16 mouse cellular contexts compared by ENCODE assay signal in genomic region chr11:56148956-56149355, GRCm38 (mm10).
DNase-seq lines count a peak whose midpoint lies in the region; ATAC-seq and TF ChIP-seq lines count a peak whose summit lies in the region.
"Had no signal": no experiment of that assay in that cellular context is flagged by ENCODE, and none has a peak within 500 bp of the region (broad histone marks: within the 10 kb centered on the region; RNA-seq: fewer than 3 reads in every experiment).

No protein-coding gene starts in this region.

- dilution Hi-C loops in CH12.LX (cut with MboI; ENCODE audit: extremely low pct_ligation_motif_present, extremely low pct_unique_long_range_greater_than_20kb, low sequenced_read_pairs), result no loop called here

- no peak overlapping the region for H3K4me3 ChIP-seq in forebrain, embryonic 13.5 days
- H3K4me3 ChIP-seq in forebrain, embryonic 12.5 days (replicated peaks), result no peak overlapping the region
- H3K4me3 ChIP-seq in hindbrain, postnatal 0 days (ENCODE audit: low read length), result no peak overlapping the region
- H3K4me3 ChIP-seq in hindbrain, embryonic 10.5 days, result no peak overlapping the region
- no peak overlapping the region for H3K4me3 ChIP-seq in limb, embryonic 14.5 days (replicated peaks; ENCODE audit: low read length)
- H3K4me3 ChIP-seq in limb, embryonic 10.5 days, result no peak overlapping the region
- no peak overlapping the region for H3K4me3 ChIP-seq in CH12.LX (replicated peaks in 1 of 3; ENCODE audit: low read depth in 2 of 3, low read length in 2 of 3, poor library complexity in 1 of 3)
- H3K4me3 ChIP-seq: embryonic facial prominence, embryonic 13.5 days; liver, embryonic 12.5 days had no signal

- H3K4me1 ChIP-seq in forebrain, embryonic 13.5 days, result peaks cover 11% of the 10 kb centered on the region
- H3K4me1 ChIP-seq in forebrain, embryonic 12.5 days, result peaks cover 7% of the 10 kb centered on the region
- H3K4me1 ChIP-seq in hindbrain, postnatal 0 days (ENCODE audit: insufficient read depth, low read length), result no peaks in the 10 kb centered on the region
- peaks cover 7% of the 10 kb centered on the region for H3K4me1 ChIP-seq in hindbrain, embryonic 10.5 days (replicated peaks)
- no peaks in the 10 kb centered on the region for H3K4me1 ChIP-seq in limb, embryonic 14.5 days (ENCODE audit: control insufficient read depth, insufficient read depth, low read length)
- peaks cover 5% of the 10 kb centered on the region; the same call in 1 of the 2 replicates for H3K4me1 ChIP-seq in limb, embryonic 10.5 days
- H3K4me1 ChIP-seq in CH12.LX (ENCODE audit: control insufficient read depth in 1 of 2, insufficient read depth in 2 of 2), result no peaks in the 10 kb centered on the region
- H3K4me1 ChIP-seq: liver, embryonic 12.5 days had no signal

- TF ChIP-seq RAD21 in CH12.LX (IDR thresholded peaks at IDR 0.05; ENCODE audit: low read depth, low read length), result peak; percentile 11

- peak; percentile 67 for DNase-seq in hindbrain, postnatal 0 days (ENCODE audit: low spot score)
- DNase-seq in hindbrain, embryonic 10.5 days (ENCODE audit: low spot score), result no peak
- DNase-seq in limb, embryonic 14.5 days (ENCODE audit: low spot score), result peak; percentile 9
- no peak for DNase-seq in limb, embryonic 10.5 days (ENCODE audit: low spot score)
- DNase-seq in CH12.LX (ENCODE audit: extremely low read depth), result no peak
- DNase-seq: cerebellum, adult 8-10 months; heart, adult 18-20 months; kidney, adult 9 months; right cerebral cortex, postnatal 4 days; thymus, postnatal 4 days had no signal

- H3K27ac ChIP-seq in forebrain, embryonic 13.5 days, result no peak overlapping the region
- no peak overlapping the region for H3K27ac ChIP-seq in forebrain, embryonic 12.5 days
- no peak overlapping the region for H3K27ac ChIP-seq in hindbrain, postnatal 0 days
- H3K27ac ChIP-seq in hindbrain, embryonic 10.5 days, result no peak overlapping the region
- no peak overlapping the region for H3K27ac ChIP-seq in limb, embryonic 14.5 days (replicated peaks; ENCODE audit: low read depth, low read length)
- H3K27ac ChIP-seq in limb, embryonic 10.5 days, result no peak overlapping the region
- H3K27ac ChIP-seq in CH12.LX (ENCODE audit: insufficient read depth, low read depth), result no peak overlapping the region
- H3K27ac ChIP-seq: embryonic facial prominence, embryonic 13.5 days; liver, embryonic 12.5 days; macrophage had no signal

- no peak for TF ChIP-seq EP300 in CH12.LX (IDR thresholded peaks at IDR 0.05; ENCODE audit: low read length)

- 74% methylated on average over 1 of the region's 1 CpGs for WGBS in forebrain, embryonic 13.5 days
- 85% methylated on average over 1 of the region's 1 CpGs for WGBS in forebrain, embryonic 12.5 days
- WGBS in hindbrain, postnatal 0 days, result 87% methylated on average over 1 of the region's 1 CpGs
- WGBS in hindbrain, embryonic 10.5 days, result 87% methylated on average over 1 of the region's 1 CpGs
- WGBS in limb, embryonic 14.5 days, result 65% methylated on average over 1 of the region's 1 CpGs
- 65% methylated on average over 1 of the region's 1 CpGs for WGBS in limb, embryonic 10.5 days

- no peak overlapping the region for H3K9ac ChIP-seq in forebrain, embryonic 13.5 days
- no peak overlapping the region for H3K9ac ChIP-seq in forebrain, embryonic 12.5 days
- H3K9ac ChIP-seq in hindbrain, postnatal 0 days (replicated peaks; ENCODE audit: low read length), result no peak overlapping the region
- H3K9ac ChIP-seq in limb, embryonic 14.5 days (ENCODE audit: low read depth, low read length, severe bottlenecking), result no peak overlapping the region
- H3K9ac ChIP-seq in CH12.LX (ENCODE audit: insufficient read depth, low read depth), result no peak overlapping the region
- H3K9ac ChIP-seq: embryonic facial prominence, embryonic 13.5 days; liver, embryonic 12.5 days had no signal

- no peak overlapping the region for H3K4me2 ChIP-seq in forebrain, embryonic 13.5 days
- no peak overlapping the region for H3K4me2 ChIP-seq in forebrain, embryonic 12.5 days
- no peak overlapping the region for H3K4me2 ChIP-seq in hindbrain, postnatal 0 days (ENCODE audit: low read depth, low read length)
- no peak overlapping the region for H3K4me2 ChIP-seq in limb, embryonic 14.5 days (replicated peaks; ENCODE audit: low read depth, low read length, severe bottlenecking)
- no peak overlapping the region for H3K4me2 ChIP-seq in CH12.LX (ENCODE audit: insufficient read depth, low read depth, poor library complexity, severe bottlenecking)
- H3K4me2 ChIP-seq: embryonic facial prominence, embryonic 13.5 days; liver, embryonic 12.5 days had no signal

- TF ChIP-seq CTCF in hindbrain, postnatal 0 days (IDR thresholded peaks at IDR 0.05; ENCODE audit: low read depth), result peak; percentile 68
- peak in 1 of 2 experiments; percentile 20; a peak in 1 of 4 replicates for TF ChIP-seq CTCF in CH12.LX (conservative IDR thresholded peaks at IDR 0.05 in 1 of 2, IDR thresholded peaks at IDR 0.05 in 1 of 2; ENCODE audit: low read depth in 2 of 2, low read length in 2 of 2)

- H3K36me3 ChIP-seq in forebrain, embryonic 13.5 days (ENCODE audit: poor library complexity, severe bottlenecking), result no peaks in the 10 kb centered on the region
- H3K36me3 ChIP-seq in forebrain, embryonic 12.5 days (replicated peaks), result no peaks in the 10 kb centered on the region
- H3K36me3 ChIP-seq in hindbrain, postnatal 0 days (ENCODE audit: insufficient read depth, low read length), result no peaks in the 10 kb centered on the region
- no peaks in the 10 kb centered on the region for H3K36me3 ChIP-seq in hindbrain, embryonic 10.5 days
- H3K36me3 ChIP-seq in limb, embryonic 14.5 days (ENCODE audit: control insufficient read depth, insufficient read depth, low read length), result no peaks in the 10 kb centered on the region
- no peaks in the 10 kb centered on the region for H3K36me3 ChIP-seq in limb, embryonic 10.5 days
- H3K36me3 ChIP-seq in CH12.LX (replicated peaks in 1 of 2; ENCODE audit: control insufficient read depth in 1 of 2, insufficient read depth in 1 of 2, low read length in 1 of 2), result no peaks in the 10 kb centered on the region
- H3K36me3 ChIP-seq: embryonic facial prominence, embryonic 13.5 days; liver, embryonic 12.5 days had no signal

- H3K79me2 ChIP-seq in CH12.LX (replicated peaks; ENCODE audit: control insufficient read depth, extremely low read depth, insufficient read depth, poor library complexity, severe bottlenecking), result no peaks in the 10 kb centered on the region

- TF ChIP-seq POLR2A in limb, embryonic 14.5 days (IDR thresholded peaks at IDR 0.05; ENCODE audit: borderline replicate concordance, extremely low read depth, insufficient read depth, insufficient read length), result no peak
- no peak for TF ChIP-seq POLR2A in CH12.LX (IDR thresholded peaks at IDR 0.05; ENCODE audit: low read depth, low read length)

- ATAC-seq in forebrain, embryonic 13.5 days, result 0 out of 2 replicates have a peak, but pooled peaks have one; percentile 36
- no peak for ATAC-seq in forebrain, embryonic 12.5 days (ENCODE audit: low FRiP score)
- no peak for ATAC-seq in hindbrain, postnatal 0 days
- ATAC-seq in limb, embryonic 14.5 days (ENCODE audit: low FRiP score, low read depth), result no peak
- no peak for ATAC-seq in megakaryocyte progenitor cell, adult 5-6 weeks (replicated peaks; ENCODE audit: poor library complexity)
- ATAC-seq: liver, embryonic 12.5 days had no signal

- H3K9me3 ChIP-seq in forebrain, embryonic 13.5 days (replicated peaks), result no peaks in the 10 kb centered on the region
- no peaks in the 10 kb centered on the region for H3K9me3 ChIP-seq in forebrain, embryonic 12.5 days
- no peaks in the 10 kb centered on the region for H3K9me3 ChIP-seq in hindbrain, postnatal 0 days (ENCODE audit: low read length)
- H3K9me3 ChIP-seq in hindbrain, embryonic 10.5 days, result no peaks in the 10 kb centered on the region
- no peaks in the 10 kb centered on the region for H3K9me3 ChIP-seq in limb, embryonic 14.5 days (ENCODE audit: control insufficient read depth, low read length)
- H3K9me3 ChIP-seq in limb, embryonic 10.5 days (replicated peaks), result no peaks in the 10 kb centered on the region
- no peaks in the 10 kb centered on the region for H3K9me3 ChIP-seq in CH12.LX (replicated peaks; ENCODE audit: low read length)
- H3K9me3 ChIP-seq: embryonic facial prominence, embryonic 13.5 days; liver, embryonic 12.5 days had no signal

- in situ Hi-C loops in CH12.LX (cut with MboI; ENCODE audit: low pct_ligation_motif_present, low pct_unique_long_range_greater_than_20kb, low sequenced_read_pairs), result loop anchor here (25.0 kb wide), 1 partner anchor 1313 kb away; no protein-coding TSS in a partner anchor

- peaks cover 34% of the 10 kb centered on the region for H3K27me3 ChIP-seq in forebrain, embryonic 13.5 days
- peaks cover 42% of the 10 kb centered on the region for H3K27me3 ChIP-seq in forebrain, embryonic 12.5 days
- H3K27me3 ChIP-seq in hindbrain, postnatal 0 days (ENCODE audit: insufficient read depth, low read length), result no peaks in the 10 kb centered on the region
- peaks cover 56% of the 10 kb centered on the region for H3K27me3 ChIP-seq in hindbrain, embryonic 10.5 days (ENCODE audit: insufficient read depth, poor library complexity, severe bottlenecking)
- H3K27me3 ChIP-seq in limb, embryonic 14.5 days (ENCODE audit: control insufficient read depth, insufficient read depth, low read length), result no peaks in the 10 kb centered on the region
- no peaks in the 10 kb centered on the region for H3K27me3 ChIP-seq in limb, embryonic 10.5 days (ENCODE audit: low read depth, poor library complexity, severe bottlenecking)
- peaks cover 45% of the 10 kb centered on the region for H3K27me3 ChIP-seq in CH12.LX (replicated peaks)
- H3K27me3 ChIP-seq: liver, embryonic 12.5 days had no signal

TF ChIP-seq in CH12.LX, 34 proteins besides CTCF, POLR2A, EP300 and RAD21:
- TF ChIP-seq ZKSCAN1 (IDR thresholded peaks at IDR 0.05; ENCODE audit: borderline replicate concordance, low read depth, low read length) (no peak), ELF1 (IDR thresholded peaks at IDR 0.05; ENCODE audit: low read depth, low read length) (no peak), UBTF (IDR thresholded peaks at IDR 0.05; ENCODE audit: low read depth, low read length) (no peak), USF2 (conservative IDR thresholded peaks at IDR 0.05; ENCODE audit: low read depth, low read length) (no peak)

Comparison
In these comparisons a context has a peak if more than half of its experiments do, and no peak if none do; other contexts are left out.
1. DNase-seq: peak in hindbrain, postnatal 0 days (single experiment) and limb, embryonic 14.5 days (single experiment); none in hindbrain, embryonic 10.5 days (single experiment), limb, embryonic 10.5 days (single experiment) and CH12.LX (single experiment).